Mouse (Mus musculus) frontal cortex, adult (tissue): ENCODE data around the gene Hist2h3c2.

ENCODE experiments used
- ATAC-seq: cut with Nextera tagmentation; 2 replicates; pipeline ENCODE4 v1.9.2; 2017; ENCODE audit warnings: mild to moderate bottlenecking, moderate library complexity, mixed read lengths; ENCODE audit not compliant: low TSS enrichment

The Hist2h3c2 gene

GRCm38 (mm10) chr3:96197129-96197749 is 41.7 kb downstream of the Hist2h3c2 start:
- ATAC-seq = peak; percentile 90

GRCm38 (mm10) chr3:96196437-96197128 is 42.3 kb downstream of the Hist2h3c2 start:
- 0 out of 2 replicates have a peak, but pooled peaks have one; percentile 13 for ATAC-seq

GRCm38 (mm10) chr3:96195616-96196313 is 43.2 kb downstream of the Hist2h3c2 start:
- no peak for ATAC-seq

- no peak for ATAC-seq
Measured at GRCm38 (mm10) chr3:96194966-96195365, 44.0 kb downstream of the Hist2h3c2 start.

DNA sequence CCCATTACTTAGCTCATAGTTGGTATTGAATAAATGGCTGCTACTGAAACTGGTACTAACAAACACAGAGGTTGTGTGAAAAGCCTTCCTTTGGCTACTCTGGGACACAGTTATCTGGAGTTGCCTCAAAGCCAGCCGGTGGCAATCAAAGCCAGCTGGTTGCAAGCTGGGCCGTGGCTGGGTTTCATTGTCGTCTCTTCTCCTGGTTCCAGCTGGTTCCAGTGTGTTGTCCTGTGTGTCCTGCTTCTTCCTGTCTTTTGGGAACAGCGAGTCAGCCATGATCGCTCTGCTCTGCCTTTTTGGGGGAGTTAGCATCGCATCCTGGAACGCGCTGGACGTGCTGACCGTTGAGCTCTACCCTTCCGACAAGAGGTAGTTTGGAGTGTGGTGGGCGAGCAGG is 46.0 kb downstream of the Hist2h3c2 start:
- ATAC-seq = no peak
